Mouse (Mus musculus) fat pad, adult 2 months (tissue): Measurements from ENCODE around the gene Sh2d3c.
A peak's percentile ranks its signal among the peaks of the same experiment; 100 is the strongest.

Experiments
- DNase-seq: peaks from one replicate; pipeline ENCODE4 v3.0.0-alpha.2; 2011; ENCODE audit warnings: low read depth, low spot score; ENCODE audit errors: extremely low read depth

Sh2d3c gene

GRCm38 (mm10) chr2:32724149-32724548, 3.3 kb downstream of the Sh2d3c start:
- no peak for DNase-seq

- no peak for DNase-seq
Measured at GRCm38 (mm10) chr2:32724832-32725790, 4.3 kb downstream of the Sh2d3c start.

- peak; percentile 66 for DNase-seq
Measured at GRCm38 (mm10) chr2:32727435-32727834, 6.6 kb downstream of the Sh2d3c start.

- no peak for DNase-seq
Measured at GRCm38 (mm10) chr2:32728463-32728862, 7.6 kb downstream of the Sh2d3c start.

GRCm38 (mm10) chr2:32729547-32729946, 8.7 kb downstream of the Sh2d3c start:
- no peak for DNase-seq

GRCm38 (mm10) chr2:32730854-32731253, 10.0 kb downstream of the Sh2d3c start:
- no peak for DNase-seq

- no peak for DNase-seq
Measured at GRCm38 (mm10) chr2:32731911-32732310, 11.1 kb downstream of the Sh2d3c start.

GRCm38 (mm10) chr2:32732695-32733094, 11.8 kb downstream of the Sh2d3c start:
- no peak for DNase-seq

- no peak for DNase-seq
Measured at GRCm38 (mm10) chr2:32734480-32734879, 13.6 kb downstream of the Sh2d3c start.

- DNase-seq: no peak
Measured at GRCm38 (mm10) chr2:32734933-32735332, 14.1 kb downstream of the Sh2d3c start.

GRCm38 (mm10) chr2:32736306-32736829, 15.5 kb downstream of the Sh2d3c start:
- DNase-seq: no peak

GRCm38 (mm10) chr2:32737008-32737407, 16.2 kb downstream of the Sh2d3c start:
- DNase-seq: no peak

- DNase-seq: no peak
Measured at GRCm38 (mm10) chr2:32739311-32739710, 18.5 kb downstream of the Sh2d3c start.

- DNase-seq: no peak
Measured at GRCm38 (mm10) chr2:32740916-32741272, 20.0 kb downstream of the Sh2d3c start, which contains the start of gene 6330409D20Rik. 6330409D20Rik (minus strand) TSS chr2:32741016.

- no peak for DNase-seq
Measured at GRCm38 (mm10) chr2:32741273-32742172, 20.7 kb downstream of the Sh2d3c start.

- DNase-seq: no peak
Measured at GRCm38 (mm10) chr2:32742173-32742531, 21.3 kb downstream of the Sh2d3c start.

GRCm38 (mm10) chr2:32744272-32744982, 23.6 kb downstream of the Sh2d3c start:
- no peak for DNase-seq

- no peak for DNase-seq
Measured at GRCm38 (mm10) chr2:32749082-32749481, 28.2 kb downstream of the Sh2d3c start.

- DNase-seq: no peak
Measured at GRCm38 (mm10) chr2:32750199-32750598, 29.3 kb downstream of the Sh2d3c start.

- DNase-seq: no peak
Measured at GRCm38 (mm10) chr2:32750887-32751664, 30.2 kb downstream of the Sh2d3c start.
